Mouse (Mus musculus): ENCODE measurements around the gene Plekho1. TPM values are rescaled to one million over a fixed set of nuclear protein-coding genes. Genes with fewer than 3 reads are reported as not detected.

Gene Plekho1
- polyA plus RNA-seq, 1 experiment, result 305 TPM

- H3K4me3 ChIP-seq (ENCODE audit: insufficient read depth, low read length), result no peak overlapping the region
- H3K4me1 ChIP-seq (ENCODE audit: control insufficient read depth, insufficient read depth, low read length), result peaks cover 30% of the 10 kb centered on the region
- TF ChIP-seq CTCF (IDR thresholded peaks at IDR 0.05; ENCODE audit: low read depth, low read length), result no peak
- no peak for TF ChIP-seq POLR2A (IDR thresholded peaks at IDR 0.05; ENCODE audit: borderline replicate concordance, low read depth, low read length)
- H3K27ac ChIP-seq (ENCODE audit: insufficient read depth, low read depth, low read length), result no peak overlapping the region
Measured at GRCm38 (mm10) chr3:95953522-95953921, 42.3 kb downstream of the Plekho1 start.

- Histone ChIP-seq H3K4me1 (ENCODE audit: control insufficient read depth, insufficient read depth, low read length) (peaks cover 29% of the 10 kb centered on the region), H3K27ac (ENCODE audit: insufficient read depth, low read depth, low read length) (no peak overlapping the region)
Measured at GRCm38 (mm10) chr3:95953023-95953422, 42.8 kb downstream of the Plekho1 start.

GRCm38 (mm10) chr3:95951566-95951965 is 44.2 kb downstream of the Plekho1 start:
- peaks cover 20% of the 10 kb centered on the region for H3K4me1 ChIP-seq (ENCODE audit: control insufficient read depth, insufficient read depth, low read length)
- H3K4me3 ChIP-seq (ENCODE audit: insufficient read depth, low read length), result peak overlapping the region; percentile 64
- H3K27ac ChIP-seq (ENCODE audit: insufficient read depth, low read depth, low read length), result peak overlapping the region; percentile 88

More at GRCm38 (mm10) chr3:95953023-95953422, 42.8 kb downstream of the Plekho1 start:
- TF ChIP-seq CTCF (IDR thresholded peaks at IDR 0.05; ENCODE audit: low read depth, low read length) (no peak), POLR2A (IDR thresholded peaks at IDR 0.05; ENCODE audit: borderline replicate concordance, low read depth, low read length) (no peak)
- no peak overlapping the region for H3K4me3 ChIP-seq (ENCODE audit: insufficient read depth, low read length)

GRCm38 (mm10) chr3:95950763-95951551 is 44.8 kb downstream of the Plekho1 start:
- Histone ChIP-seq H3K27ac (ENCODE audit: insufficient read depth, low read depth, low read length) (peak overlapping the region; percentile 88), H3K4me1 (ENCODE audit: control insufficient read depth, insufficient read depth, low read length) (peaks cover 17% of the 10 kb centered on the region), H3K4me3 (ENCODE audit: insufficient read depth, low read length) (peak overlapping the region; percentile 64)
- no peak for TF ChIP-seq POLR2A (IDR thresholded peaks at IDR 0.05; ENCODE audit: borderline replicate concordance, low read depth, low read length)
- no peak for TF ChIP-seq CTCF (IDR thresholded peaks at IDR 0.05; ENCODE audit: low read depth, low read length)

GRCm38 (mm10) chr3:95948325-95948724 is 47.5 kb downstream of the Plekho1 start:
- Histone ChIP-seq H3K4me3 (ENCODE audit: insufficient read depth, low read length) (no peak overlapping the region), H3K4me1 (ENCODE audit: control insufficient read depth, insufficient read depth, low read length) (peaks cover 9% of the 10 kb centered on the region), H3K27ac (ENCODE audit: insufficient read depth, low read depth, low read length) (no peak overlapping the region)
- TF ChIP-seq POLR2A (IDR thresholded peaks at IDR 0.05; ENCODE audit: borderline replicate concordance, low read depth, low read length) (no peak), CTCF (IDR thresholded peaks at IDR 0.05; ENCODE audit: low read depth, low read length) (no peak)

GRCm38 (mm10) chr3:95945731-95946240 is 50.0 kb downstream of the Plekho1 start:
- Histone ChIP-seq H3K4me1 (ENCODE audit: control insufficient read depth, insufficient read depth, low read length) (peaks cover 5% of the 10 kb centered on the region), H3K4me3 (ENCODE audit: insufficient read depth, low read length) (no peak overlapping the region), H3K27ac (ENCODE audit: insufficient read depth, low read depth, low read length) (no peak overlapping the region)
- TF ChIP-seq CTCF (IDR thresholded peaks at IDR 0.05; ENCODE audit: low read depth, low read length) (no peak), POLR2A (IDR thresholded peaks at IDR 0.05; ENCODE audit: borderline replicate concordance, low read depth, low read length) (no peak)

- peaks cover 5% of the 10 kb centered on the region for H3K4me1 ChIP-seq (ENCODE audit: control insufficient read depth, insufficient read depth, low read length)
- TF ChIP-seq POLR2A (IDR thresholded peaks at IDR 0.05; ENCODE audit: borderline replicate concordance, low read depth, low read length) (no peak), CTCF (IDR thresholded peaks at IDR 0.05; ENCODE audit: low read depth, low read length) (no peak)
- H3K27ac ChIP-seq (ENCODE audit: insufficient read depth, low read depth, low read length), result no peak overlapping the region
- H3K4me3 ChIP-seq (ENCODE audit: insufficient read depth, low read length), result no peak overlapping the region
Measured at GRCm38 (mm10) chr3:95944742-95945141, 51.1 kb downstream of the Plekho1 start.

GRCm38 (mm10) chr3:95943226-95943625 is 52.6 kb downstream of the Plekho1 start:
- peaks cover 5% of the 10 kb centered on the region for H3K4me1 ChIP-seq (ENCODE audit: control insufficient read depth, insufficient read depth, low read length)
- no peak overlapping the region for H3K27ac ChIP-seq (ENCODE audit: insufficient read depth, low read depth, low read length)
- no peak for TF ChIP-seq POLR2A (IDR thresholded peaks at IDR 0.05; ENCODE audit: borderline replicate concordance, low read depth, low read length)
- TF ChIP-seq CTCF (IDR thresholded peaks at IDR 0.05; ENCODE audit: low read depth, low read length), result no peak
- H3K4me3 ChIP-seq (ENCODE audit: insufficient read depth, low read length), result no peak overlapping the region

- peaks cover 5% of the 10 kb centered on the region for H3K4me1 ChIP-seq (ENCODE audit: control insufficient read depth, insufficient read depth, low read length)
- no peak for TF ChIP-seq POLR2A (IDR thresholded peaks at IDR 0.05; ENCODE audit: borderline replicate concordance, low read depth, low read length)
Measured at GRCm38 (mm10) chr3:95942749-95943148, 53.1 kb downstream of the Plekho1 start.

GRCm38 (mm10) chr3:95938835-95939234 is 57.0 kb downstream of the Plekho1 start:
- TF ChIP-seq POLR2A (IDR thresholded peaks at IDR 0.05; ENCODE audit: borderline replicate concordance, low read depth, low read length) (no peak), CTCF (IDR thresholded peaks at IDR 0.05; ENCODE audit: low read depth, low read length) (peak; percentile 74)
- Histone ChIP-seq H3K27ac (ENCODE audit: insufficient read depth, low read depth, low read length) (no peak overlapping the region), H3K4me3 (ENCODE audit: insufficient read depth, low read length) (no peak overlapping the region), H3K4me1 (ENCODE audit: control insufficient read depth, insufficient read depth, low read length) (peaks cover 8% of the 10 kb centered on the region)

More at GRCm38 (mm10) chr3:95942749-95943148, 53.1 kb downstream of the Plekho1 start:
- Histone ChIP-seq H3K27ac (ENCODE audit: insufficient read depth, low read depth, low read length) (no peak overlapping the region), H3K4me3 (ENCODE audit: insufficient read depth, low read length) (no peak overlapping the region)

Other genes starting within 250 kb of the Plekho1 start
- gene Tars2, start 235.8 kb downstream of the Plekho1 start, polyA plus RNA-seq (2012; ENCODE audit: insufficient read depth, insufficient read length, missing spikeins), result 27.0 and 27.8 TPM in 2 replicates
- gene Rprd2, start 177.1 kb downstream of the Plekho1 start, polyA plus RNA-seq (2012; ENCODE audit: insufficient read depth, insufficient read length, missing spikeins), result 24.4 and 29.0 TPM in 2 replicates
- 33.0 and 34.9 TPM in 2 replicates for gene Prpf3, start 140.1 kb downstream of the Plekho1 start, polyA plus RNA-seq (2012; ENCODE audit: insufficient read depth, insufficient read length, missing spikeins)
- 227 and 228 TPM in 2 replicates for gene Mrps21, start 124.5 kb downstream of the Plekho1 start, polyA plus RNA-seq (2012; ENCODE audit: insufficient read depth, insufficient read length, missing spikeins)
- gene Ciart, start 113.8 kb downstream of the Plekho1 start, polyA plus RNA-seq (2012; ENCODE audit: insufficient read depth, insufficient read length, missing spikeins), result 1.6 and 1.7 TPM in 2 replicates
- 145 and 162 TPM in 2 replicates for gene BC028528, start 104.0 kb downstream of the Plekho1 start, polyA plus RNA-seq (2012; ENCODE audit: insufficient read depth, insufficient read length, missing spikeins)
- gene Aph1a, start 102.0 kb downstream of the Plekho1 start, polyA plus RNA-seq (2012; ENCODE audit: insufficient read depth, insufficient read length, missing spikeins), result 116 and 118 TPM in 2 replicates
- gene Car14, start 91.3 kb downstream of the Plekho1 start, polyA plus RNA-seq (2012; ENCODE audit: insufficient read depth, insufficient read length, missing spikeins), result not detected in 2 replicates
- 134 and 150 TPM in 2 replicates for gene Anp32e, start 66.8 kb downstream of the Plekho1 start, polyA plus RNA-seq (2012; ENCODE audit: insufficient read depth, insufficient read length, missing spikeins)
- 18.6 and 22.9 TPM in 2 replicates for gene Vps45, start 62.5 kb upstream of the Plekho1 start, polyA plus RNA-seq (2012; ENCODE audit: insufficient read depth, insufficient read length, missing spikeins)
- 4.7 and 5.1 TPM in 2 replicates for gene Otud7b, start 108.5 kb upstream of the Plekho1 start, polyA plus RNA-seq (2012; ENCODE audit: insufficient read depth, insufficient read length, missing spikeins)
- 12.6 and 14.4 TPM in 2 replicates for gene Mtmr11, start 166.0 kb upstream of the Plekho1 start, polyA plus RNA-seq (2012; ENCODE audit: insufficient read depth, insufficient read length, missing spikeins)
- 53.7 and 62.7 TPM in 2 replicates for gene Sf3b4, start 176.3 kb upstream of the Plekho1 start, polyA plus RNA-seq (2012; ENCODE audit: insufficient read depth, insufficient read length, missing spikeins)
- 0.64 and 0.92 TPM in 2 replicates for gene Sv2a, start 185.2 kb upstream of the Plekho1 start, polyA plus RNA-seq (2012; ENCODE audit: insufficient read depth, insufficient read length, missing spikeins)
- 14.1 and 19.0 TPM in 2 replicates for gene Bola1, start 223.7 kb upstream of the Plekho1 start, polyA plus RNA-seq (2012; ENCODE audit: insufficient read depth, insufficient read length, missing spikeins)
- gene Hist2h2ab, start 223.9 kb upstream of the Plekho1 start, polyA plus RNA-seq (2012; ENCODE audit: insufficient read depth, insufficient read length, missing spikeins), result not detected in 2 replicates
- gene Hist2h2ac, start 224.9 kb upstream of the Plekho1 start, polyA plus RNA-seq (2012; ENCODE audit: insufficient read depth, insufficient read length, missing spikeins), result not detected in 2 replicates
- 13.0 and 13.9 TPM in 2 replicates for gene Hist2h2be, start 225.1 kb upstream of the Plekho1 start, polyA plus RNA-seq (2012; ENCODE audit: insufficient read depth, insufficient read length, missing spikeins)
- 2.4 and 13.5 TPM in 2 replicates for gene Hist2h3c2, start 243.1 kb upstream of the Plekho1 start, polyA plus RNA-seq (2012; ENCODE audit: insufficient read depth, insufficient read length, missing spikeins)
- 14.5 and 22.9 TPM in 2 replicates for gene Hist2h2aa2, start 244.3 kb upstream of the Plekho1 start, polyA plus RNA-seq (2012; ENCODE audit: insufficient read depth, insufficient read length, missing spikeins)
- gene Hist2h2aa1, start 249.5 kb upstream of the Plekho1 start, polyA plus RNA-seq (2012; ENCODE audit: insufficient read depth, insufficient read length, missing spikeins), result not detected in 2 replicates

Data from bone marrow macrophage, adult 2 months (primary cell).